Mouse (Mus musculus) monocyte, adult 2 months (primary cell): ENCODE measurements around the gene Ppil1.
"Not testable (repeated sequence)": the region's sequence is repeated elsewhere in the genome, so short reads cannot be mapped to it uniquely, and the experiment has no call there.

ENCODE experiments used
- DNase-seq, 2 experiments: peaks; one replicate each; pipeline ENCODE4 v3.0.0; 2022; ENCODE audit warnings: low spot score in 2 of 2, low read depth in 1 of 2

Ppil1 gene

DNA sequence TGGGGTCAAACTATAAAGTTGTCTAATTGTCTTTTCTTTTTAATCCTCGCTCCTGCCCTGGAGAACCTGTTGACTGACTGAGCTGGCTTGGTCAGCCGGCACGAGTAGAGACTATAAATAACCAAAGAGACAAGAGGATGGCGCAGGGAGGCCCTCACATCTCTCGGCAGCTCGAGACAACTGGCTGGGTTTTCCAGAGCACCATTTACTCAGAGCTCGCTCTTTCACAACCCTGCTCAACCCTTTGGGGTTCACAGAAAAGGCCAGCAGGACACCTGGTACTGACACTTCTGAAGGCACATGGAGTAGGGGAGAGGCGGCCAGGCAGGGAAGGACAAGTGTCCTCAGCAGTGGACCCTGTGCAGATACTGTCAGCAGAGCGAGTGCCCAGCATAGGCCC, 10.3 kb downstream of the Ppil1 start:
- no peak for DNase-seq

- DNase-seq, result no peak
Measured at GRCm38 (mm10) chr17:29253236-29253635, 10.8 kb downstream of the Ppil1 start.

DNA sequence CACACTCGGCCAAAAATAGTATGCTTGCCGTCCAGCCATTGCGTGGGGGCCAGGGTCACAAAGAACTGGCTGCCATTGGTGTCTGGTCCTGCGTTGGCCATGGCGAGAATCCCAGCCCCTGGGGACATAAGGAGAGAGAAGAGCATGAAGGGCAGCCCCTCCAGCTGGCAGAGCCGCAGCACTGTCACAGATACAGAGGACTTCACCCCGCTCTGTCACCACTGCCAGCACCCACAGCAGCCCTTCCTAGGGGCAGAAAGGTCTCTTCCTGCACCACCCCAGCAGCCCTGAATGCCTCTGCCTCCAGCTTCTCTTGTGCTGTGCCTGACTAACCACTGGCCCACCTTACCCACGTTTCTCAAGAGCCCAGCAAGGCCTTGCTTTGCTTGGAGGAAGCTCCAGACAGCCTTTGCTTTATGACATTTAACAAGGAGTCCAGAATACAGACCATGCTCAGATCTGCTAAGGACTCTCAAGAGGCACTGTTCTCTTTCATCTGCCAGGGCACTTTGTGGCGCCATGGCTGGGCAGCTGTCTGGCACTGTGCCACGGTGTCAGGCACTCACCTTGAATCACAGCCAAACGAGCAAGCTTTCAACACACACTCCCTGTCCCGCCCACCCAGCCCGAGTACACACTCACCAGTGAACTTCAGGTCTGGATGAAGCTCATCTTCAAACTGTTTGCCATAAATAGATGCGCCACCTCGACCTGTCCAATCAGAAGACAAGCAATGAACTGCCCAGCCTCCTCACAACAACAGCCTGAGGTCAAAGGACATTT, 12.2 kb downstream of the Ppil1 start:
- no peak for DNase-seq

GRCm38 (mm10) chr17:29251006-29251405, 13.0 kb downstream of the Ppil1 start:
- DNase-seq, result not testable (repeated sequence)

DNA sequence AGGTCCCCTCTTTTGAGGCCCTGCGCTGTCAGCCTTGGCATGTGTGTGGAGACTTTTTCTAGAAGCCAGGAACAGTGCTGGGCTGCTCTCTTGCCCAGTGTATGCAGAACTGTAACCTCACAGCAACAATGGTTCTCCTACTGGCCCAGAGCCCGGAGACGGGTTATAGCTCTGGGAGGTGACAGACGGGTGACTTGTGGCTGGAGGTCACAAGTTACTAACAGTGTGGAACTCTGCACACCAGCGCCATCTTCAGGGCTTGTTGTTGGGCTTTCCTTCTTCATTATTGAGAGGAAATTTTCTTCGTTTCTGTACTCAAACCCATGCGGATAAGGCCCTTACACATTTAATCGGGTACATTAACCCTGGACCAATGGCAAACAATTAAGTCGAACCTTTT, 14.5 kb downstream of the Ppil1 start:
- no peak for DNase-seq

GRCm38 (mm10) chr17:29247881-29248280, 16.1 kb downstream of the Ppil1 start:
- DNase-seq, result no peak

GRCm38 (mm10) chr17:29246602-29247001, 17.4 kb downstream of the Ppil1 start:
- DNase-seq, result no peak

DNA sequence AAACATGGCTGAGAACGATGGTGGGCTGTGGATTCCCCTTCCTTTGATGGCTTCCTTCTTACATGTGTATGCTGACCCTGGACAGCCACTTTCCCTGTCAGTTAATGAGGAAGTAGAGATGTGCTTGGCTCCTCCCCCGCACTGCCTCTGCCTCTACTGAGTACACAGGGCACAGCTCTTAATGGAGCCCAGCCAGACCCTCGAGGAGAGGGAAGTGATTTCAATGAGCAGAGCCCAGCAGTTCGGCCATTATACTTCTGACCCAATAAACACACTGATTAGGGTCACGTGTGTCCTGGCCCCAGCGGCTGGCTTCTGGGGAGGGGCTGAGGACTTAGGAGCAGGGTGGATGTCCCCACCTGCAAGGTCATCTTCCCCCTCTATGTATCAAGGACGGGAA, 18.3 kb downstream of the Ppil1 start:
- DNase-seq, result peak; percentile 37 to 52

DNA sequence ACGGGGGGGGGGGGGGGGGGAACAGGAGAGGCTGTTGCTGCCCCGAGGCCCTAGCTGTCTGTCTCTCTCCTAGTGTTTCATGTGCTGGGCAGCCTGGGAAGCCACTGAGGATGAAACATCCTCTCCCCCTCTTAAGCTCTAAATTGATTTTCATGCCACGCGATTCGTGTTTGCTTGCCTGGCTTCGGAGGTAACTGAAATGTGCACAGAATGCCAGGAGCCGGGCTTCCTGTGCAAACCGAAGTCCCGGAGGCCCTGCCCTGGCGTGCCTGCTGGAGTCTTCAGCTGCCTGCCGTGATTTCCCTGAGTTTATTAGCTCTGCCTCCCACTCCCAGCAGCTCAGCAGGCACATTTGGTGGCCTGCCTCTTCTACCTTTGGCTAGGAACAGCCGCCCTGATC, 19.1 kb downstream of the Ppil1 start:
- no peak for DNase-seq

- no peak for DNase-seq
Measured at GRCm38 (mm10) chr17:29238421-29238945, 25.5 kb downstream of the Ppil1 start.

GRCm38 (mm10) chr17:29237772-29238420, 26.1 kb downstream of the Ppil1 start, which contains the start of gene Cpne5:
Gene Cpne5, minus strand, starts transcription at chr17:29238167.
- DNase-seq, result no peak

DNA sequence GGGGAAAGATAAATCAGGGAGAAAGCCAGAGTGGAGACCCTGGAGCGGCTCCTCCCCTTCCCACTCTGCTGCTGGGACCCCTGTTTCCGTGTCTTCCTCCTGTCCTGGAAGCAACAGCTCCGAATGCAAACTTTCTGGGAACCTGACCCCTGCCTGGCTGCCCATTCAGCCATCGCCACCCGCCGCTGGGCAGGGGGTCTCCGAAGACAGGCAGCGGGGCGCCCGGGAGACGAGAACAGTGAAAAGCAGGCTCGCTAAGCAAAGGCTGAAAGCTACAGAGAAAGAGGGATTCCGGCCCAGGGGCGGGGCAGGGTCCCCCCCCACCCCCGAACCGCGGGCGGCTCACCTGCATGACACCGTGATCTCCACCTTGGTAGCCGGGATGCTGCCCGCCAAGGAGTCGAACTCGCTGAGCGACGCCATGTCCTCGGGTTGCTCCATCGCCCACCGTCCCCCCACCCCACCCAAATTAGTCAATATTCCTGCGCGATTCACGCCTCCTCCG, 26.7 kb downstream of the Ppil1 start:
- DNase-seq, result no peak

GRCm38 (mm10) chr17:29236111-29236510, 27.9 kb downstream of the Ppil1 start:
- DNase-seq, result no peak

- no peak for DNase-seq
Measured at GRCm38 (mm10) chr17:29231109-29231508, 32.9 kb downstream of the Ppil1 start.

DNA sequence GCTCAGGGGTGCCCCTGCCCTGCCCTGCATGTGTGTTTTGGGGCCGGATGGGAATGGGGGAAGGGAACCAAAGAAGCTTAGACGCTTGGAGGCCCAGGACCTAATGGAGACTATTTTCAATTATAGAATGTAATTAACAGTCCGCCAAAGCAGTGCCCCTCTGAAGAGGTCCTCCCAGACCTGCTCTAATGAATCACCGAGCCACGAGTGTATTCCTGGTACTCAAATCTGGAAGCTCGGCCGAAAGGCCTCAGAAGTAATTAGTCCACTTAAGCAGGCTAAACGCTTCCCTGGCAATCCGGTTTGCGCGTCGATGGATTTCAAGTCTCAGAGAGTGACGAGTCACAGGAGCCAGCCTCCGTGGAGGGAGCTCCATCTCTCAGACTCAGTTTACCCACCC, 43.4 kb downstream of the Ppil1 start:
- DNase-seq, result no peak

GRCm38 (mm10) chr17:29218017-29218416, 46.0 kb downstream of the Ppil1 start:
- no peak for DNase-seq

DNA sequence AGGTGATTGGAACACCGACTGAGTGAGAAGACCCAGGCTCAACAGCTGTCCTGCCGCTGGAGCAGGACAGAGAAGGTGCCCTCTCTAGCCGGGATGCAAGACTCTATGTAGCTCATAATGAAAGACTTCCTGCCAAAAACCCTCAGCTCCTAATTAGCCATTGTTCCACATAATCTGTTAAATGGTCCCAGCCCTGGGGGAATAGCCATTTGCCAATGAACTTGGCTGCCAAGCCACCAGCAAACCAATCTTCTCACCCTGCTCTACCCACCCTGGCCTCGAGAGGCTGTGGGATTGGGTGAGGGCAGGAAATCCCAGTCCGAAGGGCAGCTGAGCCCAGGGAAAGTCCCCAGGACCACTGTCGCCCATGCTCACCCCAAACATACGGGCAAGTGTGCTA, 47.9 kb downstream of the Ppil1 start:
- no peak for DNase-seq

DNA sequence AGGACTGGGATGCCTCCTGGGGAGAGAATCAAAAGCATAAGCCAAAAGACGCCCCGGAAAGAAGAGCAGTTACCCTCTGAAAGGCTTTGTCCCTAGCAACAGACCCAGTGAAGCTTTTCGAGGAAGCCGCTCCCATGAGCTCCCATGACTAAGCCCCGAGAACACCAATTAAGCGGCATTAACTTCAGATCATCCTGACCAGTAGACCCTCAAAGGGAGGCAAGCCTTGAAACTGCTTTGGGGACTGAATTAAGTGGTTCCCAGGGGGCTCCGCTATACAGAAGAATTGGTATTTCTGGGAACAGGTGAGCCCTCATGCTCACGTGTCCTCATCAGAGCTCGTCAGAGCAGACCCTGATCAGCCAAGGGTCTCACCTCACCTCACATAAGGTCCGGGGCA, 49.3 kb downstream of the Ppil1 start:
- no peak for DNase-seq

GRCm38 (mm10) chr17:29214193-29214456, 49.9 kb downstream of the Ppil1 start:
- DNase-seq, result no peak

GRCm38 (mm10) chr17:29213381-29214192, 50.4 kb downstream of the Ppil1 start:
- no peak for DNase-seq

- no peak for DNase-seq
Measured at GRCm38 (mm10) chr17:29211836-29212235, 52.1 kb downstream of the Ppil1 start.

DNA sequence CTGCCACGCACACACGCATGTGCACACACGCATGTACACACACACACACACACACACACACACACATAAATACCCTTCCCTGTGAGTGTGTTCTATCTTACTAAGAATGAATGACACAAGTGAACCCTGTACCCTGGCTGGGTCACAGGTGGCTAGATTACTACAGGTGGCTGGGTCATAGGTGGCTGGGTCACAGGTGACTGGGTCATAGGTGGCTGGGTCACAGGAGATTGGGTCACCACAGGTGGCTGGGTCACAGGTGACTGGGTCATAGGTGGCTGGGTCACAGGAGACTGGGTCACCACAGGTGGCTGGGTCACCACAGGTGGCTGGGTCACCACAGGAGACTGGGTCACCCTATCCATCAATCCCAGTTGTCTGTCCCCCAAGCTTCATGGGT, 53.9 kb downstream of the Ppil1 start:
- no peak for DNase-seq
